Mouse (Mus musculus): ENCODE measurements at regions not wholly inside any gene's neighbourhood (a gene's known extent, or its start where the extent isn't known, plus 50 kb on each side); places are given as distances from the start of the nearest gene placed in this dataset.

- TF ChIP-seq POLR2A (IDR thresholded peaks at IDR 0.05; ENCODE audit: borderline replicate concordance, insufficient read depth, low read length) (no peak), CTCF (IDR thresholded peaks at IDR 0.05; ENCODE audit: borderline replicate concordance, insufficient read depth, low read depth, low read length) (no peak)
Measured at GRCm38 (mm10) chr12:28237041-28237440, 315.2 kb downstream of the Dcdc2c start.
